Mouse (Mus musculus) ES-E14 (cell line): ENCODE measurements around the gene Map6.

Experiments used
- MAFK ChIP-seq: IDR thresholded peaks from 2 replicates; pipeline ENCODE4 v1.6.1; 2014; ENCODE audit warnings: mild to moderate bottlenecking, low read depth, low read length, inconsistent platforms; ENCODE audit not compliant: insufficient read depth
- ZC3H11A ChIP-seq: IDR thresholded peaks from 2 replicates; pipeline ENCODE4 v1.6.1; 2012; ENCODE audit warnings: low read depth, mild to moderate bottlenecking, inconsistent platforms, low read length, borderline replicate concordance

GRCm38 (mm10) chr7:99305688-99306087, 38.4 kb downstream of the Map6 start:
- TF ChIP-seq ZC3H11A (no peak), MAFK (no peak)
